Mouse (Mus musculus) ES-Bruce4 (cell line): ENCODE results near the gene Hgd.

ENCODE experiments used
- CTCF ChIP-seq: IDR thresholded peaks from one replicate; pipeline ENCODE4 v1.8.1; 2011; ENCODE audit warnings: low read depth, low read length
- EP300 ChIP-seq: IDR thresholded peaks from 2 replicates; pipeline ENCODE4 v1.6.1; 2011; ENCODE audit warnings: low read depth, low read length; ENCODE audit not compliant: insufficient read depth
- POLR2A ChIP-seq: IDR thresholded peaks from one replicate; pipeline ENCODE4 v1.8.1; 2011; ENCODE audit warnings: low read length; ENCODE audit not compliant: insufficient read depth

- no peak for TF ChIP-seq CTCF
- no peak for TF ChIP-seq POLR2A
- no peak for TF ChIP-seq EP300
Measured at GRCm38 (mm10) chr16:37656796-37657195, 76.8 kb downstream of the Hgd start.
